Comparison of ENCODE assay signal across 8 mouse cellular contexts in genomic region chr2:28915768-28916512, GRCm38 (mm10). TPM values are rescaled to one million over a fixed set of nuclear protein-coding genes. Genes with fewer than 3 reads are reported as not detected.
DNase-seq lines count a peak whose midpoint lies in the region; ATAC-seq and TF ChIP-seq lines count a peak whose summit lies in the region.

No protein-coding gene starts in this region.

- peak; percentile 15 for DNase-seq in G1E (ENCODE audit: low spot score)
- peak; percentile 38 for DNase-seq in cerebellum, adult 11 months
- peak; percentile 81 for DNase-seq in lung, postnatal 36 days
- peak; percentile 57 to 58 for DNase-seq in spleen, postnatal 14 days (ENCODE audit: low spot score in 2 of 2)
- no peak for DNase-seq in adipocyte (ENCODE audit: low spot score)
- no peak for DNase-seq in layer of hippocampus, postnatal 10 days (ENCODE audit: low spot score in 2 of 2)

- 0 out of 2 replicates have a peak overlapping the region, but pooled peaks have one; percentile 21 for H3K4me2 ChIP-seq in kidney, embryonic 16.5 days (replicated peaks; ENCODE audit: low read depth, low read length)

- WGBS in kidney, embryonic 16.5 days = under 1% methylated on average over 50 of the region's 50 CpGs

- H3K9ac ChIP-seq in kidney, embryonic 16.5 days (replicated peaks; ENCODE audit: low read length) = no peak overlapping the region

- H3K4me3 ChIP-seq in G1E (ENCODE audit: low read depth, low read length) = no peak overlapping the region
- H3K4me3 ChIP-seq in kidney, embryonic 16.5 days (ENCODE audit: low read length) = peak overlapping the region; percentile 2; the same call in 1 of the 2 replicates

- TF ChIP-seq CTCF in G1E (IDR thresholded peaks at IDR 0.05; ENCODE audit: low read depth, low read length) = no peak

- H3K9me3 ChIP-seq in G1E (replicated peaks) = peaks cover 22% of the 10 kb centered on the region
- H3K9me3 ChIP-seq in kidney, embryonic 16.5 days (ENCODE audit: low read length) = no peaks in the 10 kb centered on the region

- H3K27me3 ChIP-seq in G1E (ENCODE audit: insufficient read depth, low read length) = peaks cover 5% of the 10 kb centered on the region; the same call in 1 of the 2 replicates
- peaks cover 97% of the 10 kb centered on the region for H3K27me3 ChIP-seq in kidney, embryonic 16.5 days (ENCODE audit: insufficient read depth, low read length)

- H3K4me1 ChIP-seq in G1E (ENCODE audit: insufficient read depth, low read depth, low read length) = no peaks in the 10 kb centered on the region
- no peaks in the 10 kb centered on the region for H3K4me1 ChIP-seq in kidney, embryonic 16.5 days (ENCODE audit: insufficient read depth, low read length)

- no peak overlapping the region for H3K27ac ChIP-seq in kidney, embryonic 16.5 days (ENCODE audit: low read length)

- peaks cover 11% of the 10 kb centered on the region for H3K36me3 ChIP-seq in G1E (replicated peaks)
- H3K36me3 ChIP-seq in kidney, embryonic 16.5 days (ENCODE audit: insufficient read depth, low read length) = no peaks in the 10 kb centered on the region

- ATAC-seq in G1E (ENCODE audit: extremely low read depth, insufficient number of reproducible peaks, low FRiP score, poor library complexity, severe bottlenecking) = no peak
- peak; percentile 59 for ATAC-seq in granulocyte monocyte progenitor cell, adult 5-6 weeks (replicated peaks; ENCODE audit: poor library complexity, severe bottlenecking)
- peak; percentile 86 for ATAC-seq in kidney, embryonic 16.5 days (ENCODE audit: low FRiP score, low TSS enrichment)

RNA-seq across cellular contexts. Expression of gene Barhl1, which starts 0.5 kb away (rescaled TPM):
- total RNA-seq in G1E (2014; fragmentation: Nextera tagmentation) (not detected in 2 replicates), G1E (2017) (0.11 TPM in 1 of 2 replicates, not detected in the other)
- polyA plus RNA-seq in G1E (2012) = 0.07 TPM in 1 of 2 replicates, not detected in the other
- not detected in 2 replicates for total RNA-seq in granulocyte monocyte progenitor cell, adult 5-6 weeks (2014; fragmentation: Nextera tagmentation)
- total RNA-seq in granulocyte monocyte progenitor cell, adult 5-6 weeks (2017) = not detected in 2 replicates
- polyA plus RNA-seq in kidney, embryonic 16.5 days (2015; fragmentation: Nextera tagmentation; extraction: Ambion mirVana) = not detected in 2 replicates
- total RNA-seq in layer of hippocampus, postnatal 10 days (2021) = under 1 TPM; 0.20 to 0.23 TPM

Comparison
In these comparisons a context has a peak if more than half of its experiments do, and no peak if none do; other contexts are left out.
1. DNase-seq: peak in G1E (single experiment), cerebellum, adult 11 months (single experiment), lung, postnatal 36 days (single experiment) and spleen, postnatal 14 days (2 of 2); none in adipocyte (single experiment) and layer of hippocampus, postnatal 10 days (0 of 2).